Mouse (Mus musculus): ENCODE results near the gene Neu2.

The Neu2 gene

GRCm38 (mm10) chr1:87537008-87537407, 27.3 kb downstream of the Neu2 start:
- DNase-seq (ENCODE audit: low spot score) = no peak

- DNase-seq (ENCODE audit: low spot score) = no peak
Observed at GRCm38 (mm10) chr1:87541614-87542013, 31.9 kb downstream of the Neu2 start.

- DNase-seq (ENCODE audit: low spot score) = no peak
Observed at GRCm38 (mm10) chr1:87551008-87551407, 41.3 kb downstream of the Neu2 start.

GRCm38 (mm10) chr1:87553586-87553985, 43.9 kb downstream of the Neu2 start:
- no peak for DNase-seq (ENCODE audit: low spot score)

GRCm38 (mm10) chr1:87562967-87563366, 53.3 kb downstream of the Neu2 start:
- no peak for DNase-seq (ENCODE audit: low spot score)

GRCm38 (mm10) chr1:87565760-87566159, 56.1 kb downstream of the Neu2 start:
- DNase-seq (ENCODE audit: low spot score) = no peak

GRCm38 (mm10) chr1:87568398-87568797, 58.7 kb downstream of the Neu2 start:
- DNase-seq (ENCODE audit: low spot score) = peak; percentile 7

GRCm38 (mm10) chr1:87573261-87573660, 63.6 kb downstream of the Neu2 start:
- DNase-seq (ENCODE audit: low spot score) = no peak

- DNase-seq (ENCODE audit: low spot score) = no peak
Observed at GRCm38 (mm10) chr1:87573800-87574215, 64.1 kb downstream of the Neu2 start, which contains the start of gene Ngef. TSS of gene Ngef (minus strand) at chr1:87573870.

GRCm38 (mm10) chr1:87574353-87574752, 64.7 kb downstream of the Neu2 start:
- DNase-seq (ENCODE audit: low spot score) = no peak

- DNase-seq (ENCODE audit: low spot score) = no peak
Observed at GRCm38 (mm10) chr1:87574785-87575184, 65.1 kb downstream of the Neu2 start.

GRCm38 (mm10) chr1:87578965-87579364, 69.3 kb downstream of the Neu2 start:
- DNase-seq (ENCODE audit: low spot score) = no peak

- DNase-seq (ENCODE audit: low spot score) = no peak
Observed at GRCm38 (mm10) chr1:87580824-87581223, 71.1 kb downstream of the Neu2 start.

GRCm38 (mm10) chr1:87589162-87589561, 79.5 kb downstream of the Neu2 start:
- DNase-seq (ENCODE audit: low spot score) = no peak

GRCm38 (mm10) chr1:87589980-87590379, 80.3 kb downstream of the Neu2 start:
- no peak for DNase-seq (ENCODE audit: low spot score)

- DNase-seq (ENCODE audit: low spot score) = no peak
Observed at GRCm38 (mm10) chr1:87594261-87594660, 84.6 kb downstream of the Neu2 start.

GRCm38 (mm10) chr1:87594671-87595070, 85.0 kb downstream of the Neu2 start:
- no peak for DNase-seq (ENCODE audit: low spot score)

- no peak for DNase-seq (ENCODE audit: low spot score)
Observed at GRCm38 (mm10) chr1:87600533-87600932, 90.8 kb downstream of the Neu2 start.

- DNase-seq (ENCODE audit: low spot score) = no peak
Observed at GRCm38 (mm10) chr1:87601801-87602200, 92.1 kb downstream of the Neu2 start.

GRCm38 (mm10) chr1:87603389-87603788, 93.7 kb downstream of the Neu2 start:
- DNase-seq (ENCODE audit: low spot score) = no peak

- no peak for DNase-seq (ENCODE audit: low spot score)
Observed at GRCm38 (mm10) chr1:87605296-87605695, 95.6 kb downstream of the Neu2 start.

GRCm38 (mm10) chr1:87607385-87608091, 97.8 kb downstream of the Neu2 start:
- DNase-seq (ENCODE audit: low spot score) = peak; percentile 30

GRCm38 (mm10) chr1:87608416-87609046, 98.8 kb downstream of the Neu2 start:
- peak; percentile 61 for DNase-seq (ENCODE audit: low spot score)

All from spleen, adult 12 weeks (tissue).